Mouse (Mus musculus) liver, adult 2 months (tissue): ENCODE data around the gene Marf1.

Experiments
- CTCF ChIP-seq: fragments of 200-500 bp; IDR thresholded peaks from 2 replicates; pipeline ENCODE4 v1.5.1; 2011; ENCODE audit warnings: low read depth, low read length, control low read depth
- POLR2A ChIP-seq: fragments of 200-500 bp; IDR thresholded peaks from 2 replicates; pipeline ENCODE4 v1.6.1; 2011; ENCODE audit warnings: low read length, control low read depth; ENCODE audit not compliant: insufficient read depth; ENCODE audit errors: extremely low read depth

GRCm38 (mm10) chr16:14088249-14088648 is 74.9 kb downstream of the Marf1 start:
- TF ChIP-seq CTCF, result no peak
- no peak for TF ChIP-seq POLR2A
